Mouse (Mus musculus) erythroblast, embryonic 14.5 days (primary cell): Measurements from ENCODE around the gene Rreb1.

ENCODE experiments used
- GATA1 ChIP-seq: IDR thresholded peaks from 2 replicates; pipeline ENCODE4 v1.6.1; 2012; ENCODE audit warnings: low read length, inconsistent platforms, mixed read lengths
- TAL1 ChIP-seq: IDR thresholded peaks from 3 replicates; pipeline ENCODE4 v1.6.1; 2012; ENCODE audit warnings: low read length, inconsistent platforms, mixed read lengths

DNA sequence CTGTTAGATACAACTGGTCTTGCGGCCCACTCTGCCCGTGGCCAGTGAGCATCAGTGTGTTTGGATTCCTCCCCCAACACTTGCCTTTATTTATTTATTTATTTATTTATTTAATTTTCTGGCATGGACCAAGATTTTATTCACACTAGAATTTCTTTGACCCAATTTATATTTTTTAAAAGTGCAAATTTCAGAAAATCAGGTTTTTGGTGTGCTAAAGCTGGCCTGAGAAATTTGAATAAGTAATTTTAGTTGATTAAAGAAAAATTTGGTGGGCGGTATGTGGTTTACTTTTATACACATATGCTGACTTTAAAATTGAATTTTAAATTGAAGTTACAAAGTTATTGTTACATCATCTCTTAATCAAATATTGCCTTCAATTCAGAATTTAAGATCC lies 82.0 kb downstream of the Rreb1 start:
- TF ChIP-seq GATA1: no peak
- no peak for TF ChIP-seq TAL1
